Mouse (Mus musculus) heart, postnatal 0 days (tissue): ENCODE measurements around the gene Hnrnpa2b1.
"Not testable (repeated sequence)": the region's sequence is repeated elsewhere in the genome, so short reads cannot be mapped to it uniquely, and the experiment has no call there.

Experiments
- CTCF ChIP-seq: IDR thresholded peaks from 2 replicates; pipeline ENCODE4 v1.5.1; 2016; ENCODE audit warnings: antibody characterized with exemption, control low read depth, low read depth
- EP300 ChIP-seq: IDR thresholded peaks from 2 replicates; pipeline ENCODE4 v1.6.1; 2016; ENCODE audit warnings: antibody characterized with exemption, low read depth

DNA sequence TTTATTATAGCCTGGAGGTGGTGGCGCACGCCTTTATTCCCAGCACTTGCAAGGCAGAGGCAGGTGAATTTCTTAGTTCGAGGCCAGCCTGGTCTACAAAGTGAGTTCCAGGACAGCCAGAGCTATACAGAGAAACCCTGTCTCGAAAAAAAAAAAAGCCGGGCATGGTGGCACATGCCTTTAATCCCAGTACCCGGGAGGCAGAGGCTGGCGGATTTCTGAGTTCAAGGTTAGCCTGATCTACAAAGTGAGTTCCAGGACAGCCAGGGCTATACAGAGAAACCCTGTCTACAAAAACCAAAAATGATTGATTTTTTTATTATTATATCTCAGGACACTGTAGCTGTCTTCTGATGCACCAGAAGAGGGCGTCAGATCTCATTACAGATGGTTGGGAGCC is 14.9 kb upstream of the Hnrnpa2b1 start:
- TF ChIP-seq CTCF, EP300: not testable (repeated sequence)
